Mouse (Mus musculus): Measurements from ENCODE around the gene Cdkn2d. TPM values are rescaled to one million over a fixed set of nuclear protein-coding genes. Genes with fewer than 3 reads are reported as not detected.

Cdkn2d gene
- polyA plus RNA-seq (2015; fragmentation: Nextera tagmentation; extraction: Ambion mirVana), result 55.3 and 60.1 TPM in 2 replicates

- no peaks in the 10 kb centered on the region; the same call in 1 of the 2 replicates for H3K36me3 ChIP-seq
- H3K27ac ChIP-seq, result peak within 1 kb of the TSS; percentile 82
- no peaks in the 10 kb centered on the region for H3K27me3 ChIP-seq
- peaks cover 32% of the 10 kb centered on the region for H3K4me1 ChIP-seq
- no peaks in the 10 kb centered on the region for H3K9me3 ChIP-seq
- H3K4me2 ChIP-seq, result peak within 1 kb of the TSS; percentile 74
- peak within 1 kb of the TSS; percentile 76 for H3K4me3 ChIP-seq
- under 1% methylated on average over 49 of the region's 51 CpGs for WGBS
- peak within 1 kb of the TSS; percentile 64 for H3K9ac ChIP-seq
- peak; percentile 98 for ATAC-seq (ENCODE audit: insufficient number of reproducible peaks, low FRiP score, low TSS enrichment, low read depth)
These were observed at the start of gene Cdkn2d for GRCm38 (mm10) chr9:21291022-21291787. TSS of gene Cdkn2d (minus strand) at chr9:21291407.

GRCm38 (mm10) chr9:21340411-21340810 is 49.2 kb upstream of the Cdkn2d start:
- Histone ChIP-seq H3K27me3 (no peaks in the 10 kb centered on the region), H3K9me3 (no peaks in the 10 kb centered on the region), H3K4me1 (peaks cover 7% of the 10 kb centered on the region), H3K9ac (no peak overlapping the region), H3K36me3 (peaks cover 50% of the 10 kb centered on the region), H3K4me2 (no peak overlapping the region), H3K4me3 (no peak overlapping the region), H3K27ac (no peak overlapping the region)
- ATAC-seq (ENCODE audit: insufficient number of reproducible peaks, low FRiP score, low TSS enrichment, low read depth), result no peak
- WGBS, result 84% methylated on average over 4 of the region's 4 CpGs

- 0 out of 2 replicates have a peak, but pooled peaks have one; percentile 67 for ATAC-seq (ENCODE audit: insufficient number of reproducible peaks, low FRiP score, low TSS enrichment, low read depth)
- H3K4me1 ChIP-seq, result peaks cover 11% of the 10 kb centered on the region
- peaks cover 22% of the 10 kb centered on the region for H3K36me3 ChIP-seq
- H3K9ac ChIP-seq, result 0 out of 2 replicates have a peak overlapping the region, but pooled peaks have one; percentile 5
- peak overlapping the region; percentile 32 for H3K4me3 ChIP-seq
- H3K27ac ChIP-seq, result 0 out of 2 replicates have a peak overlapping the region, but pooled peaks have one; percentile 22
- WGBS, result 16% methylated on average over 19 of the region's 20 CpGs
- no peaks in the 10 kb centered on the region for H3K9me3 ChIP-seq
- peak overlapping the region; percentile 34 for H3K4me2 ChIP-seq
- no peaks in the 10 kb centered on the region for H3K27me3 ChIP-seq
These were observed 46.4 kb upstream of the Cdkn2d start for GRCm38 (mm10) chr9:21337652-21338051.

GRCm38 (mm10) chr9:21336491-21336890 is 45.3 kb upstream of the Cdkn2d start:
- Histone ChIP-seq H3K27ac (no peak overlapping the region), H3K36me3 (peaks cover 11% of the 10 kb centered on the region), H3K4me1 (peaks cover 16% of the 10 kb centered on the region), H3K9ac (no peak overlapping the region), H3K27me3 (no peaks in the 10 kb centered on the region), H3K4me3 (no peak overlapping the region), H3K9me3 (no peaks in the 10 kb centered on the region), H3K4me2 (no peak overlapping the region)
- no peak for ATAC-seq (ENCODE audit: insufficient number of reproducible peaks, low FRiP score, low TSS enrichment, low read depth)
- 80% methylated on average over 8 of the region's 8 CpGs for WGBS

- Histone ChIP-seq H3K4me1 (peaks cover 16% of the 10 kb centered on the region), H3K4me3 (no peak overlapping the region), H3K9me3 (no peaks in the 10 kb centered on the region), H3K36me3 (peaks cover 3% of the 10 kb centered on the region), H3K4me2 (no peak overlapping the region), H3K9ac (no peak overlapping the region), H3K27ac (no peak overlapping the region), H3K27me3 (no peaks in the 10 kb centered on the region)
- 84% methylated on average over 4 of the region's 4 CpGs for WGBS
- ATAC-seq (ENCODE audit: insufficient number of reproducible peaks, low FRiP score, low TSS enrichment, low read depth), result no peak
These were observed 44.2 kb upstream of the Cdkn2d start for GRCm38 (mm10) chr9:21335391-21335790.

- Histone ChIP-seq H3K4me1 (peaks cover 16% of the 10 kb centered on the region), H3K9me3 (no peaks in the 10 kb centered on the region)
These were observed 43.5 kb upstream of the Cdkn2d start for GRCm38 (mm10) chr9:21334747-21335146.

GRCm38 (mm10) chr9:21333523-21333922 is 42.3 kb upstream of the Cdkn2d start:
- ATAC-seq (ENCODE audit: insufficient number of reproducible peaks, low FRiP score, low TSS enrichment, low read depth), result no peak
- H3K4me1 ChIP-seq, result peaks cover 16% of the 10 kb centered on the region
- no peak overlapping the region for H3K9ac ChIP-seq
- H3K4me3 ChIP-seq, result no peak overlapping the region
- 82% methylated on average over 1 of the region's 1 CpGs for WGBS
- no peak overlapping the region for H3K4me2 ChIP-seq
- H3K27me3 ChIP-seq, result no peaks in the 10 kb centered on the region
- H3K27ac ChIP-seq, result no peak overlapping the region
- no peaks in the 10 kb centered on the region for H3K36me3 ChIP-seq
- no peaks in the 10 kb centered on the region for H3K9me3 ChIP-seq

More at GRCm38 (mm10) chr9:21334747-21335146, 43.5 kb upstream of the Cdkn2d start:
- Histone ChIP-seq H3K36me3 (no peaks in the 10 kb centered on the region), H3K27me3 (no peaks in the 10 kb centered on the region), H3K4me2 (no peak overlapping the region), H3K27ac (no peak overlapping the region), H3K9ac (no peak overlapping the region), H3K4me3 (no peak overlapping the region)
- ATAC-seq (ENCODE audit: insufficient number of reproducible peaks, low FRiP score, low TSS enrichment, low read depth), result no peak

GRCm38 (mm10) chr9:21332161-21333061 is 41.2 kb upstream of the Cdkn2d start:
- Histone ChIP-seq H3K9ac (no peak overlapping the region), H3K27ac (0 out of 2 replicates have a peak overlapping the region, but pooled peaks have one; percentile 9), H3K4me3 (no peak overlapping the region), H3K36me3 (no peaks in the 10 kb centered on the region), H3K27me3 (no peaks in the 10 kb centered on the region), H3K9me3 (no peaks in the 10 kb centered on the region), H3K4me2 (no peak overlapping the region), H3K4me1 (peaks cover 11% of the 10 kb centered on the region)
- ATAC-seq (ENCODE audit: insufficient number of reproducible peaks, low FRiP score, low TSS enrichment, low read depth), result no peak
- WGBS, result 27% methylated on average over 9 of the region's 9 CpGs

GRCm38 (mm10) chr9:21331365-21332140 is 40.3 kb upstream of the Cdkn2d start:
- Histone ChIP-seq H3K27ac (no peak overlapping the region), H3K9ac (no peak overlapping the region)
- WGBS, result 90% methylated on average over 12 of the region's 12 CpGs

GRCm38 (mm10) chr9:21329699-21330289 is 38.6 kb upstream of the Cdkn2d start:
- no peak for ATAC-seq (ENCODE audit: insufficient number of reproducible peaks, low FRiP score, low TSS enrichment, low read depth)
- H3K27ac ChIP-seq, result no peak overlapping the region
- peaks cover 4% of the 10 kb centered on the region; the same call in 1 of the 2 replicates for H3K36me3 ChIP-seq
- H3K9ac ChIP-seq, result no peak overlapping the region
- H3K4me2 ChIP-seq, result no peak overlapping the region
- WGBS, result 92% methylated on average over 10 of the region's 10 CpGs
- peaks cover 10% of the 10 kb centered on the region for H3K4me1 ChIP-seq
- no peaks in the 10 kb centered on the region for H3K27me3 ChIP-seq
- no peaks in the 10 kb centered on the region for H3K9me3 ChIP-seq
- H3K4me3 ChIP-seq, result no peak overlapping the region

More at GRCm38 (mm10) chr9:21331365-21332140, 40.3 kb upstream of the Cdkn2d start:
- Histone ChIP-seq H3K27me3 (no peaks in the 10 kb centered on the region), H3K4me2 (no peak overlapping the region), H3K4me1 (peaks cover 10% of the 10 kb centered on the region), H3K9me3 (no peaks in the 10 kb centered on the region), H3K4me3 (no peak overlapping the region), H3K36me3 (peaks cover 1% of the 10 kb centered on the region; the same call in 1 of the 2 replicates)
- no peak for ATAC-seq (ENCODE audit: insufficient number of reproducible peaks, low FRiP score, low TSS enrichment, low read depth)

- H3K4me1 ChIP-seq, result peaks cover 12% of the 10 kb centered on the region
- no peak overlapping the region for H3K27ac ChIP-seq
- H3K9ac ChIP-seq, result no peak overlapping the region
- H3K4me2 ChIP-seq, result no peak overlapping the region
- no peaks in the 10 kb centered on the region for H3K9me3 ChIP-seq
- no peak overlapping the region for H3K4me3 ChIP-seq
- ATAC-seq (ENCODE audit: insufficient number of reproducible peaks, low FRiP score, low TSS enrichment, low read depth), result no peak
- 62% methylated on average over 3 of the region's 5 CpGs for WGBS
- peaks cover 4% of the 10 kb centered on the region; the same call in 1 of the 2 replicates for H3K36me3 ChIP-seq
- no peaks in the 10 kb centered on the region for H3K27me3 ChIP-seq
These were observed 37.8 kb upstream of the Cdkn2d start for GRCm38 (mm10) chr9:21329041-21329440.
